Mouse (Mus musculus) CH12F3 (cell line): ENCODE measurements around the gene Krtap24-1.

Source experiments
- in situ Hi-C: fragments of 300-500 bp; cut with MboI; formaldehyde crosslinking; loops from 2 replicates; pipeline ENCODE4 v1.14.3; 2020; ENCODE audit warnings: low sequenced_read_pairs

Gene Krtap24-1

DNA sequence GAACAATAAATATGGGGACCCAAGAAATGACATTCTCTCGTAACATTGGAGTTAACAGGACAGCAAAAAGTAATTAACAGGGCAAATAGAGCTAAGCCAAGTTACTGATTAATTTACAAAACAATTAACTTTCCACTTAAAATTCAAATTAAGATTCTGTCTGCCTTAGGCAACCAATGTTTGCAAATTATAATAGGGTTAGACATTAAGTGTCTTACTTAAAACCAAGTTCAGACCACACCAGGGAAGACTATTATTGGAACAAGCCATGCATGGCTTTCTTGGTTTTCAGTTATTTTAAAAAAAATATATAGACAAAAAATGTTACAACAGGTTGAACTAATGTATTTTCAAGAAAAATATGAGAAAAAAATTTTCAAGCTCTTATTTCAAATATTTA, 43.0 kb downstream of the Krtap24-1 start:
- in situ Hi-C loops: no loop called here

DNA sequence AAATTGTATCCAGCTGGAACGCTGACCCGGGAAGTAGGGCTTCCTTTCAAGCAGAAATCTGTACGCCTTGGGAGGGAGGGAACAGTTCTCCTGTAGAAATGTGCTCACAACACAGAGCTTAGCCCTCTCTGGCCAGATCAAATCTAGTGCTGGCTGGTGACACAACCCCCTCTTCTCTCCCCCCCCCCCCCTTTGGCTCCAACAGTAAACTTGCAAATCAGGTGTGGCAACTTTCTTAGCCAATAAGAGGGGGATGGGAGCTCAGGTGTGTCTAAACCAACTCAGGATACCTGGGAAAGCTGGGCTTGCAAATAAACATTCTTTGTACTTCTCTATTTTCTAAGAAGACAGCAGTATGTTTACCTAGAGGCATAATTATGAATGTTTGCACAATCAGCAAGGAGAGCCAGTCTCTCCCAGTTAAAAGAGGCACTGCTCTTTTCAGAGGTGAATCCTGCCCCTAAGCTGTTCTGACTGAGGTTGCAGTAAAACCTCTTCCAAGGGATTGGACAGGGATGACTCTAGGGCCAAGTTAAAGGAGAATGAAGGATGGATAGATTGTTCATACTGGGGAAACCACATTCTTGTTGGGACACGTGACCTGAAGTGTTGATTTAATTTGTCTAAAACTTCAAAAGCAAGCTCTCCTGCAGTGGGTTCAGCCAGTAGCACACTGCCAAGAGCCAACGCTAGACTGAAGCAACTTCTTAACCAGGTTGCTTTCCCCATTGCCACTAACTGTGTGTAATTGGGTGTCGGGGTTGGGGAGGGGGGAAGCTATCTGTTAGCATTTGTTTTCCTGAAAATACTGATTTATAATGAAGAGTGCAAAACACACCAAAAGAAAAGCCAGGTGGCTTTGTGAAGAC, 48.8 kb downstream of the Krtap24-1 start, which contains the start of gene Cldn8:
TSS of gene Cldn8 (minus strand) at position 139 of the 869 bp plus-strand sequence.
- in situ Hi-C loops: no loop called here

DNA sequence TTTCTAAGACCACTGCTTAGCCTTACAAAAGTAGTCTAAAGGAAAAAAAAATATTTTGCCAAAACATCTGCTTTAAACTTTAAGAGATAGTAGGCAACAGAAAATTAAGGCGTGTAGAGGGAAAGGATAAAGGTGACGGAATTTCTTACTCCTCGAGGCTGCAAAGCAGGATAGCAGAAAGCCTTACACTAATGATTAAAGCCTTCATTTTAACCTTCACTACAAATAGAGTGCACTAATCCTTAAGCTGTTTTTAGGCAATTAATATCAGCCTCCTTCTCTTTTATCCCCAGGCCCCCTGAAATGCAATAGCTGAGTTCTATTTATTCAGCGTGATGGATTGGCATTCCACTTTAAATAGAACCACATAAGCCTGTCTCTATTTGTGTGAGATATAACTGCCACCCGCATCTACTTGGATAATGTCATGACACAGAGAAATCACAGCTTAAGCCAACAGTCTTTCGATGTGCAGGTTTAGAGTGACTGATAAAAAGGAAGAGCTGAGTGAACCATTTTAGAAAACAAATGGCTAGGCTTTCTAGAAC, 50.4 kb downstream of the Krtap24-1 start:
- in situ Hi-C loops: no loop called here
